Mouse (Mus musculus) brain, embryonic 14.5 days (tissue): Measurements from ENCODE around the gene Tmem229b.

ENCODE experiments used
- CTCF ChIP-seq: fragments of 200-500 bp; IDR thresholded peaks from 2 replicates; pipeline ENCODE4 v1.5.1; 2012; ENCODE audit warnings: inconsistent platforms, mild to moderate bottlenecking, moderate library complexity, borderline replicate concordance; ENCODE audit not compliant: insufficient read depth, insufficient read length; ENCODE audit errors: extremely low read depth
- POLR2A ChIP-seq: fragments of 200-500 bp; IDR thresholded peaks from 2 replicates; pipeline ENCODE4 v1.6.1; 2012; ENCODE audit warnings: mild to moderate bottlenecking, inconsistent platforms, borderline replicate concordance; ENCODE audit not compliant: poor library complexity, insufficient read depth, insufficient read length, severe bottlenecking; ENCODE audit errors: extremely low read depth

- TF ChIP-seq CTCF (no peak), POLR2A (no peak)
Observed at GRCm38 (mm10) chr12:79047203-79047602, 39.8 kb upstream of the Tmem229b start.
